ENCODE assay signal across 18 mouse cellular contexts in genomic region chr4:155793730-155794129, GRCm38 (mm10). TPM values are rescaled to one million over a fixed set of nuclear protein-coding genes. Genes with fewer than 3 reads are reported as not detected.
"Had no signal": no experiment of that assay in that cellular context is flagged by ENCODE, and none has a peak within 500 bp of the region (broad histone marks: within the 10 kb centered on the region; RNA-seq: fewer than 3 reads in every experiment).

No protein-coding gene starts in this region.

- H3K9me3 ChIP-seq: neural tube, embryonic 15.5 days; stomach, embryonic 15.5 days had no signal

- DNase-seq: retina, postnatal 1 day; right cerebral cortex, adult 18-20 months; right cerebral cortex, postnatal 14 days; right cerebral cortex, postnatal 25 days; right cerebral cortex, postnatal 4 days; spleen, adult 18-20 months; thymus, adult 18-20 months; thymus, adult 2 months; thymus, postnatal 14 days; thymus, postnatal 25 days; thymus, postnatal 36 days; thymus, postnatal 4 days had no signal

- H3K9ac ChIP-seq: neural tube, embryonic 15.5 days; stomach, embryonic 15.5 days had no signal

- H3K4me1 ChIP-seq: neural tube, embryonic 15.5 days; stomach, embryonic 15.5 days had no signal

- H3K27ac ChIP-seq: neural tube, embryonic 15.5 days; stomach, embryonic 15.5 days; stomach, postnatal 0 days had no signal

- H3K4me2 ChIP-seq: neural tube, embryonic 15.5 days; stomach, embryonic 15.5 days had no signal

- H3K4me3 ChIP-seq: neural tube, embryonic 15.5 days; stomach, embryonic 15.5 days had no signal

- H3K36me3 ChIP-seq: neural tube, embryonic 15.5 days; stomach, embryonic 15.5 days had no signal

- H3K27me3 ChIP-seq: stomach, embryonic 15.5 days had no signal

RNA-seq across cellular contexts. Expression of gene Ankrd65, which starts 3.5 kb away (rescaled TPM):
- total RNA-seq: neutrophil, adult 5-6 weeks had no signal
- polyA plus RNA-seq: neural tube, embryonic 14.5 days; neural tube, embryonic 15.5 days; small intestine, adult 2 months had no signal
